ENCODE assay signal across 9 mouse cellular contexts in the genomic region with DNA sequence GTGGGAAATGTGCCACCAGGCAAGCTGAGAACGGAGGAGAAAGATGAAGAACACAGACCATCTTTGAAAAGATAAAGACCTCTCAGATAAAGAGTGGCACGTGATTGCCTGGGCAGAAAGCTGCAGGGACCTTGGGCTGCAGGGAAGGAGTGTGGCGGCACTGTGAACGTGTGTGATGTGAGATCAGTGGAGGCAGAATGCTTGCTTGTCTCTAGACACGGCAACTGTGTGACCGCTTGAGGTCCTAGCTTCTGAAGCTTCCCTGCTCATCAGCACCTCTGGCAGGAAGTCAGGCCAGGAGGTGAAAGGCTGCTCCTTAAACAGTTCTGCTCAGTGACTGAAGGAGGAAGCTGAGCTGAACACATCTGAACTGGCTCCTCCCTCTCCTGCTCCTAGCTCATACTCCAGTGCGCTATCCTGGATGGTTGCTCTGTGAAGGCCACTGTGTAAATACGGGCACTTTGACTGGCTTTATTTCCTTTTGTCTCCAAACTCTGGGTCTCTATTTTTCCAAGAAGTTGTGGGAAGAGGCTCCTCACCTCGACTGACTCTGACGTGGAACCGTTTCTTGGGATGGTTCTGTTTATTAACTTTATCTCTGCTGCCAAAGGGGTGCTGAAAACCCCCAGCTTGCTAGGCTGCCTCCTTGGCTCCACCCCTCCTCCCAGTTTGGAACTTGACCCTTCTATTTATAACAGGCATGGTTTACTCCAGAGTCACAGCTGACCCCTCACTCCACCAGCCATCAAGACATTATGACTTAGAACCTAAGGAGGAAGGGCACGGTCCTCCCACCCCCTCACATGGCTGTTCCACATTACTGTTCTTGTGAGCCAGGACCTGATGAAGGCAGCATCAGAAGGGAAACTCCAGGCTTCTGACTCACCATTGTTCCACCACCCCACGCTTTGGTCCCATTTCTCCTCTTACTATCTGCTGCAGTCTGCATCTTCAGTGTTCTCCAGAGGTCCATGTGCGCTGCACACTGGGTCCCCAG.
A peak's percentile ranks its signal among the peaks of the same experiment; 100 is the strongest.
DNase-seq lines count a peak whose midpoint lies in the region; ATAC-seq lines count a peak whose summit lies in the region.
"Had no signal": no experiment of that assay in that cellular context is flagged by ENCODE, and none has a peak within 500 bp of the region (broad histone marks: within the 10 kb centered on the region; RNA-seq: fewer than 3 reads in every experiment).

No protein-coding gene starts in this region.

- peak overlapping the region; percentile 48 for H3K27ac ChIP-seq in heart, embryonic 13.5 days (replicated peaks)
- peak overlapping the region; percentile 63 for H3K27ac ChIP-seq in kidney, embryonic 15.5 days

- no peak for ATAC-seq in heart, embryonic 13.5 days (ENCODE audit: extremely low read depth, insufficient number of reproducible peaks, low FRiP score, low TSS enrichment)
- peak; percentile 87 for ATAC-seq in kidney, embryonic 15.5 days (replicated peaks; ENCODE audit: low FRiP score)
- ATAC-seq in inflammation-experienced regulatory T-cells, adult 6 months, result no peak

- peak overlapping the region; percentile 24 for H3K4me2 ChIP-seq in heart, embryonic 13.5 days
- H3K4me2 ChIP-seq in kidney, embryonic 15.5 days, result peak overlapping the region; percentile 39

- H3K9me3 ChIP-seq in heart, embryonic 13.5 days, result no peaks in the 10 kb centered on the region
- H3K9me3 ChIP-seq in kidney, embryonic 15.5 days (replicated peaks), result no peaks in the 10 kb centered on the region

- no peak overlapping the region for H3K4me3 ChIP-seq in heart, embryonic 13.5 days
- no peak overlapping the region for H3K4me3 ChIP-seq in kidney, embryonic 15.5 days (replicated peaks)

- H3K9ac ChIP-seq in heart, embryonic 13.5 days, result peak overlapping the region; percentile 41; the same call in 1 of the 2 replicates
- H3K9ac ChIP-seq in kidney, embryonic 15.5 days, result no peak overlapping the region

- WGBS in heart, embryonic 13.5 days, result 21% methylated on average over 14 of the region's 14 CpGs
- 28% methylated on average over 14 of the region's 14 CpGs for WGBS in kidney, embryonic 15.5 days

- peaks cover 88% of the 10 kb centered on the region for H3K4me1 ChIP-seq in heart, embryonic 13.5 days
- H3K4me1 ChIP-seq in kidney, embryonic 15.5 days, result peaks cover 20% of the 10 kb centered on the region

- no peak for DNase-seq in heart, adult 8-10 months (ENCODE audit: low spot score)
- peak; percentile 33 for DNase-seq in c-Kit-positive CD71-positive TER-119-negative erythroid progenitor cells, embryonic 14.5 days (ENCODE audit: low read depth)
- peak; percentile 31 for DNase-seq in lung, postnatal 14 days
- DNase-seq in thymus, adult 18-20 months, result no peak
- DNase-seq in thymus, postnatal 25 days, result no peak
- DNase-seq: right cerebral cortex, postnatal 14 days had no signal

- no peaks in the 10 kb centered on the region for H3K36me3 ChIP-seq in heart, embryonic 13.5 days
- H3K36me3 ChIP-seq in kidney, embryonic 15.5 days, result no peaks in the 10 kb centered on the region

- H3K27me3 ChIP-seq in heart, embryonic 13.5 days (replicated peaks), result no peaks in the 10 kb centered on the region
- no peaks in the 10 kb centered on the region for H3K27me3 ChIP-seq in kidney, embryonic 15.5 days

Comparison
In these comparisons a context has a peak if more than half of its experiments do, and no peak if none do; other contexts are left out.
1. DNase-seq: peak in c-Kit-positive CD71-positive TER-119-negative erythroid progenitor cells, embryonic 14.5 days (single experiment) and lung, postnatal 14 days (single experiment); none in heart, adult 8-10 months (single experiment), thymus, adult 18-20 months (0 of 2) and thymus, postnatal 25 days (single experiment).